Mouse (Mus musculus): Measurements from ENCODE around the gene Gfod1.

DNA sequence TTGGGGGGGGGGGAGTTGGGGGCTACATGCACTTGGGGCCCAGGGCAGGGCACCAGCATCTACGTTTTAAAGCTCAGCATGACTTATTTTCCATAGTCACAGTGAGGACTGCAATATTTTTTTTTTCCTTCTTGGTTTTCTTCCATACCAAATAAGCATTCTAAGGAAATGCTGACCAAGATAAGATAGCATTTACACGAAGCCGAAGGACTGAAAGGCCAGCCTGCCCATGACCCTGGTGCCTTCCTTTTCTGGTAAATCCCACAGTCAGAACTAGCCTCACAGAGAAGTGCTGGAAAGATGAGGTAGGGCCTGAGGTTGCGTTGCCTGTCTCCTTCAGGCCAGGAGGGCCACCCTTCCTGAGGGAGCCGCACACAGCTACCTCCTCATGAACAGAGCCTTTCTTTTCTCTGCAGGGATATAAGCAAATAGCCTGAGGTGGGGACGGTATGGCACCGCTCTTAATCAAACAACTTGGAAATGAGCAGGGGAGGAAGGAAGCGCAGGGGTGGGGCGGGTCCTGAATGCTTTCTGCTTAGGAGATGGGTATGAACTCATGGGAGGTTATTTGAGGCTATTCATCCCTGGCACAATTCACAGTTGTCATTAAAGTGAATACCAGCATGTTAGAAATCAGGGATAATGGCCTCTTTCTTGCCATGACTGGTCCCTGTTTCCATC is 46.7 kb upstream of the Gfod1 start:
- TF ChIP-seq ZC3H11A (IDR thresholded peaks at IDR 0.05; ENCODE audit: borderline replicate concordance, low read depth, low read length) = no peak
- no peak for TF ChIP-seq HCFC1 (IDR thresholded peaks at IDR 0.05; ENCODE audit: borderline replicate concordance, insufficient read depth, low read length)

Measured in ES-E14 (cell line).